Mouse (Mus musculus): ENCODE results near the gene Shf. TPM values are rescaled to one million over a fixed set of nuclear protein-coding genes. Genes with fewer than 3 reads are reported as not detected.
A peak's percentile ranks its signal among the peaks of the same experiment; 100 is the strongest.

Shf gene
- polyA plus RNA-seq, 1 experiment = 9.6 TPM

DNA sequence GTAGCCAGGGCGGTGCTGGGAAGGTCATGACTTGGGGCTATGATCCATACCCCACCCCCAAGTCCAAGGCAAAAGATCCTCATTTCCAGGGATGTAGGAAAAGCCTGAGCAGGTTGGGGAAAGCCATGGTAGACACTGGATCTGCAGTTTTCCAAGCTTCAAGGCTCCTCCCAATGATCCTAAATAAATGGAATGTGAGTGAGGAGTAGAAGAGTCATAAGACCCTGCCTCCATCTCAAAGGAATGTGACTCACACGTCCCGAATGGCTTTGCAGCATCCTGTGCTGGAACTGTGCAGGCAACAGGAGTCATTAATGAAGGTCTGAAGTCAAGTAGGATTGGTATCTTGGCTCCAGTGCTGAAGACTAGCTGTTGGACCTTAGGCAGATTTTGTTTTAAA, 41.0 kb downstream of the Shf start:
- 70% methylated on average over 3 of the region's 3 CpGs for WGBS
- no peak overlapping the region for H3K4me3 ChIP-seq (replicated peaks; ENCODE audit: control insufficient read depth, low read depth, low read length)
- TF ChIP-seq POLR2A (IDR thresholded peaks at IDR 0.05; ENCODE audit: borderline replicate concordance, control insufficient read depth, low read depth, low read length) = no peak
- TF ChIP-seq CTCF (IDR thresholded peaks at IDR 0.05; ENCODE audit: control insufficient read depth, insufficient read depth, low read length) = no peak
- H3K27ac ChIP-seq (ENCODE audit: control insufficient read depth, insufficient read depth, low read depth, low read length, poor library complexity) = no peak overlapping the region
- H3K4me1 ChIP-seq (ENCODE audit: control insufficient read depth, insufficient read depth, low read length) = no peaks in the 10 kb centered on the region

DNA sequence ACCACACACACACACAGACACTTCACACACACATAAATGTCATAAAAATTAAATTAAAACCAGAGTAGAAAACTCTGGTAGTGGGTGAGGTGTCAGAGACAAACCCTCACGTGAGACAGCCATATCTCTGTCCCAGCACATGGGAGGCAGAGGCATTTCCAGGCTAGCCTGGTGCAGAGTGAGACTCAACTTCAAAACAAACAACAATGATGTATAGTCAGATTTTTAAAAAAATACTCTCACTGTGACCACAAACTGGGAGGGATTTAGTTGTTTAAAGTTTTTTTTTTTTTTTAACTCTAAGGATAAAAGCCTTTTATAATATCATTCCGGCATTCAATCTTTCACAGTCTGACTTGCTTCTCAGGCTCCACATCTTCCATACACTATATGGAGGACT, 43.6 kb downstream of the Shf start:
- no peak for TF ChIP-seq POLR2A (IDR thresholded peaks at IDR 0.05; ENCODE audit: borderline replicate concordance, control insufficient read depth, low read depth, low read length)
- no peak for TF ChIP-seq CTCF (IDR thresholded peaks at IDR 0.05; ENCODE audit: control insufficient read depth, insufficient read depth, low read length)
- H3K4me3 ChIP-seq (replicated peaks; ENCODE audit: control insufficient read depth, low read depth, low read length) = no peak overlapping the region
- no peaks in the 10 kb centered on the region for H3K4me1 ChIP-seq (ENCODE audit: control insufficient read depth, insufficient read depth, low read length)
- no peak overlapping the region for H3K27ac ChIP-seq (ENCODE audit: control insufficient read depth, insufficient read depth, low read depth, low read length, poor library complexity)
- 73% methylated on average over 2 of the region's 2 CpGs for WGBS

DNA sequence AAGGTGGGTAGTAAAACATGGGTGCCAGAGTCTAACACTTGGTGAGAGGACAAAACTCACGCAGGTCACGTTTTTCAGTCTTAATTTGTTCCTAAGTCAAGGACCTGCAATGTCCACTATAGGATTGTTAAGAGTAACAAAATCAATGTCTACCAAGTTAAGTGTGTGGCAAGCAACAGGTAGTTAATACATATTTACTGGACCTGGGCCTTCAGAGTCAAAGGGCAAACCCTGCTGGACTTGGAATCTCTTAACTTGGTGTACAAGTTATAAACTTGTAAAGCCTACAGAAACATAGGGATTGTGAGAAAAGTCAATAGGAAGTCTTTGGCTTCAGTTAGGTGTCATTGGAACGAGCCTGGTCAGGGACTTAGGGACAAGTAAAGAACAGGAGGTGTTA, 44.4 kb downstream of the Shf start:
- Histone ChIP-seq H3K4me1 (ENCODE audit: control insufficient read depth, insufficient read depth, low read length) (no peaks in the 10 kb centered on the region), H3K4me3 (replicated peaks; ENCODE audit: control insufficient read depth, low read depth, low read length) (no peak overlapping the region), H3K27ac (ENCODE audit: control insufficient read depth, insufficient read depth, low read depth, low read length, poor library complexity) (no peak overlapping the region)
- TF ChIP-seq POLR2A (IDR thresholded peaks at IDR 0.05; ENCODE audit: borderline replicate concordance, control insufficient read depth, low read depth, low read length) = no peak
- no peak for TF ChIP-seq CTCF (IDR thresholded peaks at IDR 0.05; ENCODE audit: control insufficient read depth, insufficient read depth, low read length)
- WGBS = 76% methylated on average over 3 of the region's 3 CpGs

GRCm38 (mm10) chr2:122323960-122324359, 45.0 kb downstream of the Shf start:
- 59% methylated on average over 3 of the region's 3 CpGs for WGBS
- TF ChIP-seq POLR2A (IDR thresholded peaks at IDR 0.05; ENCODE audit: borderline replicate concordance, control insufficient read depth, low read depth, low read length) = no peak
- TF ChIP-seq CTCF (IDR thresholded peaks at IDR 0.05; ENCODE audit: control insufficient read depth, insufficient read depth, low read length) = no peak

DNA sequence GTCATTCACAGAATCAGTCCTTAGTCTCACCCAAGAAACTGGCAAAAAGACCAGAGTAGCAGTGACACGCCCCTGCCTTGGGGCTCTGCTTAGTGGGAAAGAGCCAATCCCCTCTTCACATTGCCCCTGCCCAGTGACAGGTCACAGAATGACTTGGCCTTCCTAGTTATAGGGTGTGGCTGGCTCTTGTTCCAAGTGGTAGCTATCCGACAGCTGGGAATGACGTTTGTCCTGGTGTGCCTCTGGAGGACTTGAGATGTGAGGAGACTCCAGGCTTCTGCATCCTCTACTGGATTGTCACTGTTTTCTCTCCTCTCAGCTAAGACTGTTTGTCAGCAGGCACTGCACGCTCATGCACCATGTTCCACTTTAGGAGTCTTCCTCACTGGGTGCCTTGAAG, 51.6 kb downstream of the Shf start:
- TF ChIP-seq CTCF (IDR thresholded peaks at IDR 0.05; ENCODE audit: control insufficient read depth, insufficient read depth, low read length) = no peak
- no peak for TF ChIP-seq POLR2A (IDR thresholded peaks at IDR 0.05; ENCODE audit: borderline replicate concordance, control insufficient read depth, low read depth, low read length)

More at GRCm38 (mm10) chr2:122323960-122324359, 45.0 kb downstream of the Shf start:
- no peaks in the 10 kb centered on the region for H3K4me1 ChIP-seq (ENCODE audit: control insufficient read depth, insufficient read depth, low read length)
- H3K4me3 ChIP-seq (replicated peaks; ENCODE audit: control insufficient read depth, low read depth, low read length) = no peak overlapping the region
- no peak overlapping the region for H3K27ac ChIP-seq (ENCODE audit: control insufficient read depth, insufficient read depth, low read depth, low read length, poor library complexity)

DNA sequence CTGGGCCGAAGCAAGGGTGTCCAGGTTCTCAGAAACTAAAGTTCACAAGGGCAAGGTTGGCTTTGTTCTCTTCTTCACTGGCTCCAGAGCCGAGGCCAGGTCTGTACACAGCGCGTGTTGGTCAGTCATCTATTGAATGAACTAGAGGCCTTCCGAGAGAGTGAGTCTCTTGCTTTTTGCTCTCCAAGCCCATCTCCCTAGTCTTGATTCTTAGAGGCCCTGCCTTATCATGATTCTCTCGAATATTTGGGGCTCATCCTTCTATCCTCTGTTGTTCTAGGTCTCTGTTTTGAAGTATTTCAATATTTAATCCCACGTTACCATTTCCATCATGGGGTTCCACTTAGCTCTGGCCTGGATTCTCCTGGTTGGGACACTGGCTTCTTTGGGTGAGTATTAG, 53.6 kb downstream of the Shf start, which contains the start of gene Duox1:
Duox1 (plus strand) TSS at position 301 of the 400 bp plus-strand sequence.
- 76% methylated on average over 7 of the region's 7 CpGs for WGBS

More for the DNA sequence above, 51.6 kb downstream of the Shf start:
- 67% methylated on average over 4 of the region's 4 CpGs for WGBS
- no peak overlapping the region for H3K27ac ChIP-seq (ENCODE audit: control insufficient read depth, insufficient read depth, low read depth, low read length, poor library complexity)
- no peaks in the 10 kb centered on the region for H3K4me1 ChIP-seq (ENCODE audit: control insufficient read depth, insufficient read depth, low read length)
- H3K4me3 ChIP-seq (replicated peaks; ENCODE audit: control insufficient read depth, low read depth, low read length) = no peak overlapping the region

GRCm38 (mm10) chr2:122313536-122313935, 55.4 kb downstream of the Shf start, which contains the start of gene Duoxa1:
TSS of gene Duoxa1 (minus strand) at chr2:122313730.
- Histone ChIP-seq H3K4me1 (ENCODE audit: control insufficient read depth, insufficient read depth, low read length) (no peaks in the 10 kb centered on the region), H3K27ac (ENCODE audit: control insufficient read depth, insufficient read depth, low read depth, low read length, poor library complexity) (no peak within 1 kb of the TSS), H3K4me3 (replicated peaks; ENCODE audit: control insufficient read depth, low read depth, low read length) (no peak within 1 kb of the TSS)
- 10% methylated on average over 24 of the region's 24 CpGs for WGBS
- no peak for TF ChIP-seq CTCF (IDR thresholded peaks at IDR 0.05; ENCODE audit: control insufficient read depth, insufficient read depth, low read length)
- no peak for TF ChIP-seq POLR2A (IDR thresholded peaks at IDR 0.05; ENCODE audit: borderline replicate concordance, control insufficient read depth, low read depth, low read length)

More for the DNA sequence above, 53.6 kb downstream of the Shf start, which contains the start of gene Duox1:
- Histone ChIP-seq H3K4me3 (replicated peaks; ENCODE audit: control insufficient read depth, low read depth, low read length) (no peak within 1 kb of the TSS), H3K4me1 (ENCODE audit: control insufficient read depth, insufficient read depth, low read length) (no peaks in the 10 kb centered on the region), H3K27ac (ENCODE audit: control insufficient read depth, insufficient read depth, low read depth, low read length, poor library complexity) (no peak within 1 kb of the TSS)
- TF ChIP-seq POLR2A (IDR thresholded peaks at IDR 0.05; ENCODE audit: borderline replicate concordance, control insufficient read depth, low read depth, low read length) (no peak), CTCF (IDR thresholded peaks at IDR 0.05; ENCODE audit: control insufficient read depth, insufficient read depth, low read length) (no peak)

- Histone ChIP-seq H3K4me1 (ENCODE audit: control insufficient read depth, insufficient read depth, low read length) (no peaks in the 10 kb centered on the region), H3K4me3 (replicated peaks; ENCODE audit: control insufficient read depth, low read depth, low read length) (no peak overlapping the region), H3K27ac (ENCODE audit: control insufficient read depth, insufficient read depth, low read depth, low read length, poor library complexity) (no peak overlapping the region)
- TF ChIP-seq POLR2A (IDR thresholded peaks at IDR 0.05; ENCODE audit: borderline replicate concordance, control insufficient read depth, low read depth, low read length) (no peak), CTCF (IDR thresholded peaks at IDR 0.05; ENCODE audit: control insufficient read depth, insufficient read depth, low read length) (peak; percentile 74)
- 4% methylated on average over 27 of the region's 27 CpGs for WGBS
These were observed 56.1 kb downstream of the Shf start for GRCm38 (mm10) chr2:122312722-122313417.

Measured in bone marrow, adult 2 months (tissue).